ENCODE assay signal across 22 mouse cellular contexts in the genomic region with DNA sequence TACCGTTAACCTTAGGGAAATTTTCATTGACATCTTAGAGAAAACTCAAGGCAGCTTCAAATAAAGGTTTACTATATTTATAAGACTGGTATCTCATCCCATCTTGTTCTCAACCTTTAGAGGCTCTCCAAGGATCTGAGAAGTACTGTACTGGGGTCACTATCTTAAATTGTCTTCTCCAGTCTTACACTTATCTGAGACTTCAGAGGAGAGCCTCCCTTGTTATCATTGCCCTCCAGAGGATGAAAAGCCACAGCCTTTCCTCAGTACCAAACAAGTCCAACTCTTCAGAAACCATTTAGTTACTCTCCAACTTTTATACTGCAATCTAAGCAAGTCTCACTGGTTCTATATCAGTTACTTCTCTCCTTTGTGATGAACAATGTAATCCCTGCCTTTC.
DNase-seq lines count a peak whose midpoint lies in the region; ATAC-seq and TF ChIP-seq lines count a peak whose summit lies in the region.
"Had no signal": no experiment of that assay in that cellular context is flagged by ENCODE, and none has a peak within 500 bp of the region (broad histone marks: within the 10 kb centered on the region; RNA-seq: fewer than 3 reads in every experiment).

No protein-coding gene starts in this region.

- peak; percentile 87 for TF ChIP-seq EP300 in liver, embryonic 14.5 days (IDR thresholded peaks at IDR 0.05; ENCODE audit: low read depth)

- DNase-seq in heart, adult 8-10 months (ENCODE audit: low spot score) = no peak
- DNase-seq in liver = peak; percentile 6
- DNase-seq in liver, embryonic 14.5 days (ENCODE audit: low read depth in 3 of 3, low spot score in 3 of 3) = peak; percentile 33 to 63 (median 53)
- DNase-seq in cerebellum, adult 2 months = no peak
- no peak for DNase-seq in hindbrain, postnatal 0 days (ENCODE audit: low spot score)
- no peak for DNase-seq in hindbrain, embryonic 11.5 days (ENCODE audit: low spot score)
- no peak for DNase-seq in cerebellum, postnatal 25 days
- DNase-seq: adrenal gland, adult 8-10 months; adrenal gland, postnatal 36 days; cerebellum, adult 18-20 months; cerebellum, postnatal 10 days; embryo, embryonic 11 days; gastrocnemius, postnatal 10 days; heart, adult 2 months; heart, postnatal 10 days had no signal

- no peak overlapping the region for H3K4me2 ChIP-seq in heart, embryonic 12.5 days
- peak overlapping the region; percentile 54 for H3K4me2 ChIP-seq in liver, embryonic 14.5 days (ENCODE audit: low read depth)
- no peak overlapping the region for H3K4me2 ChIP-seq in hindbrain, postnatal 0 days (ENCODE audit: low read depth, low read length)
- H3K4me2 ChIP-seq in hindbrain, embryonic 11.5 days (replicated peaks; ENCODE audit: low read depth, low read length) = no peak overlapping the region
- H3K4me2 ChIP-seq: embryonic facial prominence, embryonic 15.5 days; forebrain, embryonic 15.5 days; hindbrain, embryonic 14.5 days had no signal

- peak; percentile 47; the same call in 1 of the 2 replicates for ATAC-seq in heart, embryonic 12.5 days (ENCODE audit: insufficient number of reproducible peaks, low FRiP score)
- ATAC-seq in liver, embryonic 14.5 days (ENCODE audit: insufficient read depth) = peak; percentile 91
- ATAC-seq in hindbrain, postnatal 0 days = no peak
- no peak for ATAC-seq in hindbrain, embryonic 11.5 days (ENCODE audit: low FRiP score)
- ATAC-seq: forebrain, embryonic 15.5 days; intestine, embryonic 16.5 days had no signal

- no peak for TF ChIP-seq CTCF in liver, embryonic 14.5 days (IDR thresholded peaks at IDR 0.05; ENCODE audit: low read depth)
- no peak for TF ChIP-seq CTCF in cerebellum, adult 2 months (IDR thresholded peaks at IDR 0.05; ENCODE audit: borderline replicate concordance, insufficient read depth, low read depth, low read length)
- TF ChIP-seq CTCF in hindbrain, postnatal 0 days (IDR thresholded peaks at IDR 0.05; ENCODE audit: low read depth) = no peak

- no peaks in the 10 kb centered on the region for H3K27me3 ChIP-seq in heart, embryonic 12.5 days (replicated peaks)
- no peaks in the 10 kb centered on the region for H3K27me3 ChIP-seq in liver, embryonic 14.5 days (ENCODE audit: control insufficient read depth, insufficient read depth, low read length)
- no peaks in the 10 kb centered on the region; the same call in 1 of the 2 replicates for H3K27me3 ChIP-seq in cerebellum, adult 2 months (ENCODE audit: control insufficient read depth, insufficient read depth, low read length)
- no peaks in the 10 kb centered on the region for H3K27me3 ChIP-seq in hindbrain, postnatal 0 days (ENCODE audit: insufficient read depth, low read length)
- no peaks in the 10 kb centered on the region for H3K27me3 ChIP-seq in hindbrain, embryonic 11.5 days (ENCODE audit: control insufficient read depth, insufficient read depth, low read length)
- H3K27me3 ChIP-seq: embryonic facial prominence, embryonic 15.5 days; forebrain, embryonic 15.5 days had no signal

- no peak overlapping the region for H3K27ac ChIP-seq in heart, embryonic 12.5 days (ENCODE audit: poor library complexity, severe bottlenecking)
- H3K27ac ChIP-seq in liver, embryonic 14.5 days = no peak overlapping the region
- no peak overlapping the region for H3K27ac ChIP-seq in cerebellum, adult 2 months (ENCODE audit: insufficient read depth, low read length)
- H3K27ac ChIP-seq in hindbrain, postnatal 0 days = no peak overlapping the region
- no peak overlapping the region for H3K27ac ChIP-seq in hindbrain, embryonic 11.5 days (ENCODE audit: low read depth, low read length)
- H3K27ac ChIP-seq: embryonic facial prominence, embryonic 15.5 days; forebrain, embryonic 10.5 days; forebrain, embryonic 15.5 days; heart, adult 2 months; hindbrain, embryonic 14.5 days had no signal

- no peak for TF ChIP-seq POLR2A in cerebellum, adult 2 months (IDR thresholded peaks at IDR 0.05; ENCODE audit: borderline replicate concordance, insufficient read depth, low read length)

- peaks cover 25% of the 10 kb centered on the region for H3K4me1 ChIP-seq in heart, embryonic 12.5 days (replicated peaks)
- peaks cover 24 to 31% of the 10 kb centered on the region in 2 experiments for H3K4me1 ChIP-seq in liver, embryonic 14.5 days (replicated peaks; ENCODE audit: control insufficient read depth in 2 of 2, insufficient read depth in 2 of 2, low read length in 1 of 2)
- no peaks in the 10 kb centered on the region for H3K4me1 ChIP-seq in cerebellum, adult 2 months (ENCODE audit: control insufficient read depth, insufficient read depth, low read length)
- no peaks in the 10 kb centered on the region for H3K4me1 ChIP-seq in hindbrain, postnatal 0 days (ENCODE audit: insufficient read depth, low read length)
- H3K4me1 ChIP-seq in hindbrain, embryonic 11.5 days (replicated peaks; ENCODE audit: control insufficient read depth, insufficient read depth, low read length) = no peaks in the 10 kb centered on the region
- H3K4me1 ChIP-seq: embryonic facial prominence, embryonic 15.5 days; forebrain, embryonic 15.5 days had no signal

- WGBS in heart, embryonic 12.5 days = 63% methylated on average over 1 of the region's 1 CpGs
- 58% methylated on average over 1 of the region's 1 CpGs for WGBS in liver, embryonic 14.5 days (ENCODE audit: insufficient replicate concordance)
- WGBS in cerebellum, adult 2 months = 92% methylated on average over 1 of the region's 1 CpGs
- WGBS in hindbrain, postnatal 0 days = 85% methylated on average over 1 of the region's 1 CpGs
- 95% methylated on average over 1 of the region's 1 CpGs for WGBS in hindbrain, embryonic 11.5 days

- no peak overlapping the region for H3K9ac ChIP-seq in heart, embryonic 12.5 days
- no peak overlapping the region; the same call in 1 of the 2 replicates for H3K9ac ChIP-seq in liver, embryonic 14.5 days (replicated peaks)
- H3K9ac ChIP-seq in hindbrain, postnatal 0 days (replicated peaks; ENCODE audit: low read length) = no peak overlapping the region
- no peak overlapping the region for H3K9ac ChIP-seq in hindbrain, embryonic 11.5 days (ENCODE audit: low read depth, low read length)
- H3K9ac ChIP-seq: embryonic facial prominence, embryonic 15.5 days; forebrain, embryonic 15.5 days; hindbrain, embryonic 14.5 days had no signal

- no peaks in the 10 kb centered on the region for H3K36me3 ChIP-seq in heart, embryonic 12.5 days
- no peaks in the 10 kb centered on the region for H3K36me3 ChIP-seq in liver, embryonic 14.5 days (replicated peaks; ENCODE audit: control insufficient read depth, insufficient read depth, low read depth)
- H3K36me3 ChIP-seq in hindbrain, postnatal 0 days (ENCODE audit: insufficient read depth, low read length) = no peaks in the 10 kb centered on the region
- no peaks in the 10 kb centered on the region for H3K36me3 ChIP-seq in hindbrain, embryonic 11.5 days (ENCODE audit: control insufficient read depth, insufficient read depth, low read length)
- H3K36me3 ChIP-seq: embryonic facial prominence, embryonic 15.5 days; forebrain, embryonic 10.5 days; forebrain, embryonic 15.5 days had no signal

- no peaks in the 10 kb centered on the region for H3K9me3 ChIP-seq in heart, embryonic 12.5 days (replicated peaks)
- no peaks in the 10 kb centered on the region for H3K9me3 ChIP-seq in liver, embryonic 14.5 days (ENCODE audit: control insufficient read depth, low read length)
- no peaks in the 10 kb centered on the region for H3K9me3 ChIP-seq in hindbrain, postnatal 0 days (ENCODE audit: low read length)
- no peaks in the 10 kb centered on the region for H3K9me3 ChIP-seq in hindbrain, embryonic 11.5 days (ENCODE audit: control insufficient read depth, low read length)
- H3K9me3 ChIP-seq: embryonic facial prominence, embryonic 15.5 days; forebrain, embryonic 10.5 days; forebrain, embryonic 15.5 days had no signal

- no peak overlapping the region for H3K4me3 ChIP-seq in heart, embryonic 12.5 days
- no peak overlapping the region for H3K4me3 ChIP-seq in liver, embryonic 14.5 days (ENCODE audit: insufficient read depth in 1 of 2, low read depth in 2 of 2, low read length in 2 of 2)
- H3K4me3 ChIP-seq in cerebellum, adult 2 months (replicated peaks; ENCODE audit: insufficient read depth, low read depth, low read length) = no peak overlapping the region
- H3K4me3 ChIP-seq in hindbrain, postnatal 0 days (ENCODE audit: low read length) = no peak overlapping the region
- H3K4me3 ChIP-seq in hindbrain, embryonic 11.5 days (ENCODE audit: low read depth, low read length) = no peak overlapping the region
- H3K4me3 ChIP-seq: embryonic facial prominence, embryonic 15.5 days; erythroblast, embryonic 14.5 days; forebrain, embryonic 10.5 days; forebrain, embryonic 15.5 days; heart, adult 2 months had no signal

Comparison
In these comparisons a context has a peak if more than half of its experiments do, and no peak if none do; other contexts are left out.
1. ATAC-seq: peak in heart, embryonic 12.5 days (single experiment) and liver, embryonic 14.5 days (single experiment); none in hindbrain, postnatal 0 days (single experiment) and hindbrain, embryonic 11.5 days (single experiment).
2. DNase-seq: peak in liver (single experiment) and liver, embryonic 14.5 days (3 of 3); none in heart, adult 8-10 months (single experiment), cerebellum, adult 2 months (0 of 2), hindbrain, postnatal 0 days (single experiment), hindbrain, embryonic 11.5 days (single experiment) and cerebellum, postnatal 25 days (0 of 2).